Mouse (Mus musculus): ENCODE results near the gene Numa1. TPM values are rescaled to one million over a fixed set of nuclear protein-coding genes. Genes with fewer than 3 reads are reported as not detected.
"Not testable (repeated sequence)": the region's sequence is repeated elsewhere in the genome, so short reads cannot be mapped to it uniquely, and the experiment has no call there.

Gene Numa1
- polyA plus RNA-seq, 1 experiment from 2014 or later = 50.8 TPM

DNA sequence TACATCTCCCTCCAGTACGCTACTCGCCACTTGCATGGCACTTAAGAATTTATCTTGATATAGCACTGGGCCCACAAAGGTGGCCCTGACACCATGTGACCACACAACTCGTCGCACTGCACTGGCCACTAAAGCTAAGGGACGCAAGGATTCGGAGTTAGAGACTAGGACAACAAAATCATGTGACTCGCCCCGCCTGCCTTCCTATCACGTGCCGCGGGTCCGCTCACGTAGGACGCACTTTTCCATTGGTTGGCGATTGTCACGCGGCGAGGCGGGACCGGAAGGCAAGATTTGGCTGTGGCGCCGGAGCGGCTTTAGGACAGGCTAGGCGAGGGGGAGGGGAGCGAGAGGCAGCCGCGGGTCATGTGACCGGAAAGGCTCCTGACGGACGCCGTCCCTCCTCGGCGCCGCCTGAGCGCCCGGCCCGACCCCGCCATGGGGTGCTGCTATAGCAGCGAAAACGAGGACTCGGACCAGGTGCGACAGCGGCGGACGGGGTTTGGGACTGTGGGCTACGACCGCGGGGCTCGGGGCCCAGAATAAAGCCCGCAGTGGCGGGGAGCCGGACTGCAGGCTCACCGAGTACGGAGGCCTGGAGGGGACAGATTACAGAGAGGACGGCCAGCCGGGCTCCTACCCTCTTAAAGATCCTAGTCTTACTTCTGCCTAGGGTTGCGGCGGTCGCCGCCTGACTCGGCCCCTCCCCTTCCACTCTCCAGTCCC, 28.2 kb upstream of the Numa1 start, which contains the start of gene Lamtor1:
TSS of gene Lamtor1 (plus strand) at position 344 of the 726 bp plus-strand sequence.
- H3K9ac ChIP-seq = peak within 1 kb of the TSS; percentile 89
- H3K9me3 ChIP-seq (ENCODE audit: control insufficient read depth, low read length) = no peaks in the 10 kb centered on the region
- peaks cover 18% of the 10 kb centered on the region for H3K4me1 ChIP-seq (replicated peaks; ENCODE audit: control insufficient read depth, insufficient read depth, low read length)
- H3K4me2 ChIP-seq (replicated peaks) = peak within 1 kb of the TSS; percentile 78
- no peaks in the 10 kb centered on the region for H3K27me3 ChIP-seq (ENCODE audit: control insufficient read depth, insufficient read depth, low read length)
- peak within 1 kb of the TSS; percentile 95 for H3K27ac ChIP-seq
- WGBS = under 1% methylated on average over 61 of the region's 61 CpGs
- peak within 1 kb of the TSS; percentile 78 for H3K4me3 ChIP-seq (replicated peaks; ENCODE audit: low read length)
- ATAC-seq (ENCODE audit: low FRiP score) (peak; percentile 97), DNase-seq (ENCODE audit: low spot score) (peak; percentile 99)
- peaks cover 12% of the 10 kb centered on the region for H3K36me3 ChIP-seq (replicated peaks; ENCODE audit: control insufficient read depth, insufficient read depth)

DNA sequence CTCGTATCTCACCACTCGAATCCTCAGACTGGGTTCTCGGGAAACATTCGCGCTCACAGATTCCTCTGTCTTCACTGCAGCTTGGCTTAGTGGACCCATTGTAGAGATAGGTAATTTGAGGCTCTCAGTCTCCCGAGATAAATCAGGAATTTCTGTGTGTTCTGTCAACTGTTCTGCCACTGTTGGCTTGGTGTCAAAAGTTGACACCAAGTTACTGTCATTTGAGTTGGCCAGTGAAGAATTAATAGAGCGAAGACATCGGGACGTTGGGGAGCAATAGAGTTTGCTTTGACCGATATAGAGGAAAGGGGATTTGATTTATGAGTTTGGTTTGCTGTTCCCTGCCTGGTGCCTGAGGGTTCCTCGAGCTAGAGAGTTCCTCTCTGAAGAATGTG, 27.6 kb upstream of the Numa1 start, which contains the start of gene Tomt:
TSS of gene Tomt (minus strand) at position 73 of the 395 bp plus-strand sequence.
- WGBS = 21% methylated on average over 11 of the region's 11 CpGs
- H3K4me3 ChIP-seq (replicated peaks; ENCODE audit: low read length) = peak within 1 kb of the TSS; percentile 78

DNA sequence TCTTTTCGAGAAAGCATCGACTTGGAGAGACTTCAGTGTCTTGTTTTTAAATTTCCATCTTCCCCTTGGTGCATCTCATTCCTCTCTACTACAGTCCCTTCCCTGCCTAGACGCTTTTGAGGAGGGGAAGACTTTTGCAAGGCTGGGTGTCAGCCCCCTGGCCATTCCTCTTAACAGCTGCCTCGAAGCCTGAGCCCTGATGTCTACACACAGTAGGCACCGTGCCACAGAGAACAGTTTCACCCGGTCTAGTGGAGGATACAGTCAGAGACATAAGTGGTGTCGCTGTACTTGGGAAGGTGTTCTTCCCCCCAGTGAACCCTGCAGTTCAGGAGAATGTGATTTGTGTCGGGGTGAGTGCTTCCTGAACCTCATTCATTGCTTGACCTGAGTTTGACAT, 27.2 kb upstream of the Numa1 start:
- Histone ChIP-seq H3K4me3 (replicated peaks; ENCODE audit: low read length) (peak overlapping the region; percentile 78), H3K9me3 (ENCODE audit: control insufficient read depth, low read length) (no peaks in the 10 kb centered on the region), H3K27me3 (ENCODE audit: control insufficient read depth, insufficient read depth, low read length) (no peaks in the 10 kb centered on the region), H3K4me2 (replicated peaks) (peak overlapping the region; percentile 78), H3K27ac (no peak overlapping the region; the same call in 1 of the 2 replicates), H3K9ac (peak overlapping the region; percentile 89; the same call in 1 of the 2 replicates), H3K36me3 (replicated peaks; ENCODE audit: control insufficient read depth, insufficient read depth) (peaks cover 22% of the 10 kb centered on the region), H3K4me1 (replicated peaks; ENCODE audit: control insufficient read depth, insufficient read depth, low read length) (peaks cover 18% of the 10 kb centered on the region)
- no peak for DNase-seq (ENCODE audit: low spot score)
- ATAC-seq (ENCODE audit: low FRiP score) = no peak
- whole genome bisulfite sequencing = 79% methylated on average over 8 of the region's 8 CpGs

More for the DNA sequence above, 27.6 kb upstream of the Numa1 start, which contains the start of gene Tomt:
- Histone ChIP-seq H3K27ac (peak within 1 kb of the TSS; percentile 95), H3K4me1 (replicated peaks; ENCODE audit: control insufficient read depth, insufficient read depth, low read length) (peaks cover 18% of the 10 kb centered on the region), H3K9me3 (ENCODE audit: control insufficient read depth, low read length) (no peaks in the 10 kb centered on the region), H3K27me3 (ENCODE audit: control insufficient read depth, insufficient read depth, low read length) (no peaks in the 10 kb centered on the region), H3K9ac (peak within 1 kb of the TSS; percentile 89), H3K36me3 (replicated peaks; ENCODE audit: control insufficient read depth, insufficient read depth) (peaks cover 17% of the 10 kb centered on the region), H3K4me2 (replicated peaks) (peak within 1 kb of the TSS; percentile 78)
- DNase-seq (ENCODE audit: low spot score) (peak; percentile 25), ATAC-seq (ENCODE audit: low FRiP score) (no peak)

DNA sequence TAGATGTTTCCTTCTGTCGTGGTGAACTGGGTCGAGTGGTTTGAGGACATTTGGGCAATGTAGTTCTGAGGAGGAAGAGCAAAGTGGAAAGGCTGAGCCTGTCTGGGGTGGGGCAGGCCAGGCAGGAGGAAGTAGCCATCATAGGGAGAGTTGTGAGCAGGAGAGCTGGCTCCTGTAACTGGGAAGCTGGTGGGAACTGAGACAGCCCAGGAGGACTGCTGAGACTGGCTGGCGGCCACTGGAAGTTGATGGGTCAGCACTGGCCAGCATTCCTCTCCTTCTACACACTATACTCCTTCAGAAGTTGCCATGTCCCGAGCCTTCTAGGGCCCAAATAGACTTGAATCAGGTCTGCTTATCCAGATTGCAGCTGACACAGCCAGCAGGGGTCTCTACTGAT, 25.5 kb upstream of the Numa1 start:
- H3K4me1 ChIP-seq (replicated peaks; ENCODE audit: control insufficient read depth, insufficient read depth, low read length) = peaks cover 18% of the 10 kb centered on the region
- DNase-seq (ENCODE audit: low spot score) = no peak
- H3K27me3 ChIP-seq (ENCODE audit: control insufficient read depth, insufficient read depth, low read length) = no peaks in the 10 kb centered on the region
- H3K36me3 ChIP-seq (replicated peaks; ENCODE audit: control insufficient read depth, insufficient read depth) = peaks cover 38% of the 10 kb centered on the region
- no peak overlapping the region for H3K9ac ChIP-seq
- H3K4me3 ChIP-seq (replicated peaks; ENCODE audit: low read length) = no peak overlapping the region
- 81% methylated on average over 4 of the region's 4 CpGs for WGBS
- no peak for ATAC-seq (ENCODE audit: low FRiP score)
- no peak overlapping the region for H3K4me2 ChIP-seq (replicated peaks)
- no peak overlapping the region for H3K27ac ChIP-seq
- H3K9me3 ChIP-seq (ENCODE audit: control insufficient read depth, low read length) = no peaks in the 10 kb centered on the region

DNA sequence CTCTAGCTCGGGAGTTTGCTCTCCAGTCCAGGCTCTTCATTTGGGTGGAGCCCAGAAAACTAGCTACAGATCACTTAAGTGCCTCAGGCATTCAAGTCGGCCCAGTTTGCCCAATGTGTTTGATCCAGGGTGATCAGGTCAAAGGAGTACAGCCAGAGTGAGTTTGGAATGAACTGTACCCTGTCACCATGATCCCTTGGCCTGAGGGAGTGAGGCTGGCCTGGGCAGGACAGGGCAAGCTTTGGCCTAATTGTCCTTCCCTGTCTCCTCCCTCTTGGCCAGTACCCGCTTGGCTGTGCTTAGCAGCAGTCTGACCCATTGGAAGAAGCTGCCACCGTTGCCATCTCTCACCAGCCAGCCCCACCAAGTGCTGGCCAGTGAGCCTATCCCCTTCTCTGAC, 23.8 kb upstream of the Numa1 start:
- H3K9me3 ChIP-seq (ENCODE audit: control insufficient read depth, low read length) = no peaks in the 10 kb centered on the region
- no peak for DNase-seq (ENCODE audit: low spot score)
- no peak overlapping the region for H3K4me2 ChIP-seq (replicated peaks)
- ATAC-seq (ENCODE audit: low FRiP score) = no peak
- H3K9ac ChIP-seq = no peak overlapping the region
- no peaks in the 10 kb centered on the region for H3K27me3 ChIP-seq (ENCODE audit: control insufficient read depth, insufficient read depth, low read length)
- H3K4me3 ChIP-seq (replicated peaks; ENCODE audit: low read length) = no peak overlapping the region
- H3K4me1 ChIP-seq (replicated peaks; ENCODE audit: control insufficient read depth, insufficient read depth, low read length) = peaks cover 15% of the 10 kb centered on the region
- H3K36me3 ChIP-seq (replicated peaks; ENCODE audit: control insufficient read depth, insufficient read depth) = peaks cover 50% of the 10 kb centered on the region
- 89% methylated on average over 4 of the region's 4 CpGs for WGBS
- no peak overlapping the region for H3K27ac ChIP-seq

DNA sequence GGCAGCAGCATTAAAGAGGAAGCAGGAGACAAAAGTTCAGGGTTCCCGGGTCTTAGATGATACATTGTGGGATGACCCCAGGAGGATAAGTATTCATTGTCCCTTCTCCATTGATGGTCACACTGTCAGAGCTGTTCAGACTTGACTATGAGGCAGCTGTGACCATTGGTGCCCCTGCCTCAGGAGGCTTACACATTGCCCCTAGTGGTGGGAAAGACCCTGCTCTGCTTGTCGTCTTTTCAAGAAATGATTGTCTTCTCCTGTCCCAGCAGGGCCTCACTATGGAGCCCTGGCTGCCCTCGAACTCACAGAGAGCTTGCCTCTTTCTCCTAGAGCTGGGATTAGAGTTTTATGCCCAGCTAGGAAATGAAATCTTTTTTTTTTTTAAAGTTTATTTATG, 21.9 kb upstream of the Numa1 start:
- 57% methylated on average over 3 of the region's 3 CpGs for WGBS
- Histone ChIP-seq H3K4me2 (replicated peaks) (no peak overlapping the region), H3K36me3 (replicated peaks; ENCODE audit: control insufficient read depth, insufficient read depth) (peaks cover 50% of the 10 kb centered on the region), H3K27ac (no peak overlapping the region), H3K27me3 (ENCODE audit: control insufficient read depth, insufficient read depth, low read length) (no peaks in the 10 kb centered on the region), H3K9me3 (ENCODE audit: control insufficient read depth, low read length) (no peaks in the 10 kb centered on the region), H3K4me3 (replicated peaks; ENCODE audit: low read length) (no peak overlapping the region), H3K4me1 (replicated peaks; ENCODE audit: control insufficient read depth, insufficient read depth, low read length) (peaks cover 6% of the 10 kb centered on the region; the same call in 1 of the 2 replicates), H3K9ac (no peak overlapping the region)
- no peak for DNase-seq (ENCODE audit: low spot score)
- ATAC-seq (ENCODE audit: low FRiP score) = no peak

DNA sequence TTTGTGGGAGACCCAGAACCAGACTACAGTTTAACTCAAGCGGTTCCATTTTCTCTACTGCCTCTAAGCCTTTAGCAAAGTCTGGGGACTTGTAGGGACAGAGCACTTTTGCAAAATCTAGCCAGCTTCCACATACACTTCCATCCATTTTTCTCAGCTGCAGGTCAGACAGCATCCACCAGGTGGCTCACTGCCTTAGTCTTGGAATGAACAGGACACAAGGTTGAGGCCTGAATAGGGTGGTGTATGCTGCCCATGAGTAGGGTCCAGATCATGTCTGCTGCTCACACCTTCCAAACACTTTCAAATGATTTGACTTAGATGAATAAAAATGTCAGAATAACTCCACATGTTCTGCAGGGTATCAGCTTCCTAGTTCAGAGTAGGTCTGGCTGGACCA, 15.8 kb upstream of the Numa1 start:
- H3K4me3 ChIP-seq (replicated peaks; ENCODE audit: low read length) = no peak overlapping the region
- peak; percentile 79; the same call in 1 of the 2 replicates for ATAC-seq (ENCODE audit: low FRiP score)

DNA sequence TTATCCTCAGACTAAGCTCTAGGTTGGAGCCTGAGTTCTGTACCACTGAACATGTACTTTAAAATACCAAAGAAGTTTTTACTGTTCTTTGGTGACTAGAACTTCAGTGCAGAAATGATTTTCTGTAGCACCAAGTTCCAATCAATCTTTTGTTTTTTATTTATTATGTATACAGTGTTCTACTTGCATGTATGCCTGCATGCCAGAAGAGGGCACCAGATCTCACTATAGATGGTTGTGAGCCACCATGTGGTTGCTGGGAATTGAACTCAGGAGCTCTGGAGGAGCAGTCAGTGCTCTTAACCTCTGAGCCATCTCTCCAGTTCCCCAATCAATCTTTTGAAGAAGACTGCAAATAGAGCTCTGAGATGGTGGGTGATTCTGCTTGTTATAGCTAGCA, 8.0 kb upstream of the Numa1 start:
- not testable (repeated sequence) for H3K27me3 ChIP-seq (ENCODE audit: control insufficient read depth, insufficient read depth, low read length); H3K36me3 ChIP-seq (replicated peaks; ENCODE audit: control insufficient read depth, insufficient read depth); H3K9ac ChIP-seq; H3K4me3 ChIP-seq (replicated peaks; ENCODE audit: low read length); DNase-seq (ENCODE audit: low spot score); H3K9me3 ChIP-seq (ENCODE audit: control insufficient read depth, low read length); H3K4me2 ChIP-seq (replicated peaks); ATAC-seq (ENCODE audit: low FRiP score); H3K4me1 ChIP-seq (replicated peaks; ENCODE audit: control insufficient read depth, insufficient read depth, low read length); H3K27ac ChIP-seq

More for the DNA sequence above, 15.8 kb upstream of the Numa1 start:
- Histone ChIP-seq H3K9ac (no peak overlapping the region), H3K9me3 (ENCODE audit: control insufficient read depth, low read length) (no peaks in the 10 kb centered on the region), H3K27ac (no peak overlapping the region), H3K4me2 (replicated peaks) (no peak overlapping the region), H3K27me3 (ENCODE audit: control insufficient read depth, insufficient read depth, low read length) (no peaks in the 10 kb centered on the region), H3K36me3 (replicated peaks; ENCODE audit: control insufficient read depth, insufficient read depth) (peaks cover 15% of the 10 kb centered on the region), H3K4me1 (replicated peaks; ENCODE audit: control insufficient read depth, insufficient read depth, low read length) (no peaks in the 10 kb centered on the region)
- DNase-seq (ENCODE audit: low spot score) = peak; percentile 82
- 22% methylated on average over 1 of the region's 1 CpGs for WGBS

DNA sequence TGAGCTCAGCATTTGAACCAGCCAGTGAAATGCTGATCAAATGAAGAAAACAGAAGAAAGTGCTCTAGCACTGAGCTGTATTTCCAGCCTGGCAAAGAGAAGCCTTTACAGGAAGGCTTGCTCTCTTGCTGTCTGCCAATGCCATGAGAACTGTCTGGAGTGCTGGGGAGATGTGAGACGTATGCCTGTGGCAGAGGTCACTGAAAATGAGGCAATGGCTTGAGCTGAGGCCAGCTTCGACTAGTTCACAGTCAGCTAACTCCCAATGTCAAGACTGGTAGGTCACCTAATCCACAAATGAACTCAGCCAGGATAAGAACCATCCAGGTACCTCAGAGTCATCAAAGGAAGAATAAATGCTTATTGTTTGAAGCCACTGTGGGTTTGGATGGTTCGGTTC, 5.8 kb upstream of the Numa1 start:
- no peak overlapping the region for H3K4me2 ChIP-seq (replicated peaks)
- H3K9ac ChIP-seq = no peak overlapping the region
- WGBS = 92% methylated on average over 3 of the region's 3 CpGs
- no peak overlapping the region for H3K4me3 ChIP-seq (replicated peaks; ENCODE audit: low read length)
- ATAC-seq (ENCODE audit: low FRiP score) (no peak), DNase-seq (ENCODE audit: low spot score) (no peak)
- H3K27ac ChIP-seq = no peak overlapping the region
- H3K36me3 ChIP-seq (replicated peaks; ENCODE audit: control insufficient read depth, insufficient read depth) = no peaks in the 10 kb centered on the region
- no peaks in the 10 kb centered on the region for H3K4me1 ChIP-seq (replicated peaks; ENCODE audit: control insufficient read depth, insufficient read depth, low read length)
- H3K27me3 ChIP-seq (ENCODE audit: control insufficient read depth, insufficient read depth, low read length) = no peaks in the 10 kb centered on the region
- no peaks in the 10 kb centered on the region for H3K9me3 ChIP-seq (ENCODE audit: control insufficient read depth, low read length)

Measured in hindbrain, embryonic 14.5 days (tissue).